Mouse (Mus musculus) gastrocnemius, adult 2 months (tissue): ENCODE data around the gene Mrs2. TPM values are rescaled to one million over a fixed set of nuclear protein-coding genes. Genes with fewer than 3 reads are reported as not detected.

ENCODE experiments used
- DNase-seq: peaks from one replicate; pipeline ENCODE4 v3.0.0; 2022
- H3K27ac ChIP-seq: fragments of 200-600 bp; 2 replicates; pipeline ENCODE4 v1.8.1; 2022; ENCODE audit warnings: mild to moderate bottlenecking
- H3K4me3 ChIP-seq: fragments of 200-600 bp; 2 replicates; pipeline ENCODE4 v1.8.1; 2022; ENCODE audit warnings: mild to moderate bottlenecking, moderate library complexity
- CTCF ChIP-seq: fragments of 200-600 bp; IDR thresholded peaks from 2 replicates; pipeline ENCODE4 v1.8.1; 2022; ENCODE audit warnings: antibody characterized with exemption, mild to moderate bottlenecking, moderate library complexity
- intact Hi-C: fragments of 180-260 bp; cut with DNase I; formaldehyde crosslinking; loops from one replicate; pipeline ENCODE4 v1.15.1; 2025
- total RNA-seq, 2 experiments: library from RNA; stranded (reverse); gene quantifications; 2 replicates each; pipeline ENCODE4 v1.2.3; 2021

The Mrs2 gene
- total RNA-seq, 2 experiments from 2014 or later, result 36.8 to 46.7 TPM

DNA sequence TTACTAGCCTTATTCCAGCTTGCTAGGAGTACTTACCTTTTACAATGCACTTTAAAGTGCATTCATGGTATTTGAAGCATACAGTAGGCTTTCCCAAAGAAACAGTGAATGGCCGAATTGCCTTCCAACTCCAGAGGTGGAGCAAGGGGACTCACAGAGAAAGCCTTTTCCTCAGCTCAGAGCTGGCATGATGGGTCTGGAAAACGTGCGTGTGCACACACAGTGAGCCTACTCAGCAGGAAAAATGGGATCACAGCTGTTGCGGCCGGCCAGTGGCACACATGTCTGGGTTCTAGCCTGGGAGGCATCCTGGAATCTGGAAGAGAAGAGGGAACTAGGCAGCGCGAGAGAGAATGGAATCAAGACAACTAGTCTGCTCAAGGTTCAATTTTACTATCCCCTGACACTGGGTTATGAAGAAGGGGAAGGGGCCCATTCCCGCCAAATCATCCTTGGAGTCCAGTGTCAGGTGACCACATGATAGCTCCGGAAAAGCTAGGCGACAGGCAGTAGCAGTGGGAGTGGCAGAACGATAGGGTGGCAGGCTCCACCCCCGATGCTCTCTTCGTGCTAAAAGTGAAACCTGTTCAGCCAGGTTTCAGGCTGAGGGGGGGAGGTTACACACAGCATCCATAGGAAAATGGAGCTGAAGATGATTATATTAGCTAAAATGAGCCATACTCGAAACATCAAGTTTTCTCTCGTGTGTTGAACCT, 54.9 kb downstream of the Mrs2 start:
- no peak for TF ChIP-seq CTCF
- intact Hi-C loops, result no loop called here
- Histone ChIP-seq H3K27ac (no peak overlapping the region), H3K4me3 (peak overlapping the region; percentile 63)
- DNase-seq, result no peak

DNA sequence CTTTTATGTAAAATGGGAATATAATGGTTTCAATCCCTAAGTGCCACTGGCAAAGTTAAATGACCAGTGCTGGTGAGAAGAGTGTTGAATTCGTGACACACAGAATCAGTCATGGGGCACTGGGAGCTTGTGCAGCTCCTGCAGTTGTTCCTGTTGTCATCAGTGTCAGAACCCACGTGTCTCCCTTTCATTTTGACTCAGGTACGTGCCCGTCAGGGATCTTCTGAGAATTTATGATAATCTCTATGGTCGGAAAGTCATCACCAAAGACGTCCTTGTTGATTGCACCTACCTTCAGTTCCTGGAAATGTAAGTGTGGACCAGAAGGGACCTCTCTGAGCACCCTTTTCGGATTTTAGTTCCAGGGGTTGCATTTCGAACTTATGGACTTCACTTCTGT, 58.1 kb downstream of the Mrs2 start:
- no peak for DNase-seq
- no peak overlapping the region for H3K27ac ChIP-seq
- intact Hi-C loops, result no loop called here
- no peak for TF ChIP-seq CTCF
- H3K4me3 ChIP-seq, result no peak overlapping the region

DNA sequence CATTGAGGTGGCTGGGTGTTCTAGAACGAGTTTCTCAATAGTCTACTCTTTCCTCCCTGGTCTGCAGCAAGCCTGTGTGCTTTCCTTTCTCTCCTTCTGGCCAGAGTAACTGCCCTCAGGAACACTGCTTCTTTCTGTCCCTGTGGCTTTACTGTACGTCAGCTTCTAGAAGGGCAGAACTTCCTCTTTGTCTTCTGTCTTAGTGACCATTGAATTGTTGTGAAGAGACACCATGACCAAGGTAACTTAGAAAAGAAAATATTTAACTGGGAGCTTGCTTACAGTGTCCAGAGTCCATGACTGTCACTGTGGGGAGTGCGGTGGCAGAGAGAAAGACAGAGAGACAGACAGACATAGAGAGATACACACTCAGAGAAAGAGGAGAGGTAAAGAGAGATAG, 60.1 kb downstream of the Mrs2 start:
- no peak for TF ChIP-seq CTCF
- Histone ChIP-seq H3K4me3 (no peak overlapping the region), H3K27ac (no peak overlapping the region)
- DNase-seq, result no peak
- intact Hi-C loops, result no loop called here

DNA sequence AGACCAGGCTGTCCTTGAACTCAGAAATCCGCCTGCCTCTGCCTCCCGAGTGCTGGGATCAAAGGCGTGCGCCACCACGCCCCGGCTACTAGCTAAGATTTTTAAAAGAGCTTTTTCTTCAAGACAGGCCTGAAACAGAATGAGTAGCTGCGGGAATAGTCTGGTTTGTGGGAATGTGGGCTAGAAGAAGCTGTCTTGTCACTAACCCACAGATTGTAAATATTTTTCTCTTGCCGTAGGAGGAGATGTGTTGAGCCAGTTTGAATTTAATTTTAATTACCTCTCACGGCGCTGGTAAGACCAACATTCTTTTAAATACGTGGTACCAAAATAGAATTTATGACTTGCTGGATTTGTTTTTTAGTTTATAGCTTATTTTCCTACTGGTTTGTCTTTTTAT, 61.5 kb downstream of the Mrs2 start:
- Histone ChIP-seq H3K27ac (no peak overlapping the region), H3K4me3 (no peak overlapping the region)
- TF ChIP-seq CTCF, result no peak
- no peak for DNase-seq
- intact Hi-C loops, result no loop called here

DNA sequence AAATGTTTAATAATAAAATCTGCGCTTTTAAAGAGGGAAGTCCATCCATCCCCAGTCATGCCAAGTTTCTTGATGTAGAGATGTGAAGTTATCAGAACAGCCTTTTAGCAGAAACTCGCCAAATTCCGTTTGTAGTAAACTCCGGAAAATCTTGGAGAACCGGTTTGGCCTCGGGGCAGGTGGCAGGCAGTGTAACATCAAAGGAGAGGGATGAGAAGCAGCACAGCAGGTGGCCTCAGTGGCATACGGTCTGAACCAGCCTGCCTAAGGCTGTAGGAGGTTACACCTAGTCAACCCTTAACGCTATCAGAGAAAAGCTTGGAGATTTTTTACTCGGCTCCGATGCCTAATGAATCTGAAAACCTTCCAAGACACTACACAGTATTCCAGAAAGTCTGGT, 64.7 kb downstream of the Mrs2 start:
- Histone ChIP-seq H3K27ac (no peak overlapping the region), H3K4me3 (no peak overlapping the region)
- TF ChIP-seq CTCF, result no peak
- intact Hi-C loops, result no loop called here
- DNase-seq, result no peak

DNA sequence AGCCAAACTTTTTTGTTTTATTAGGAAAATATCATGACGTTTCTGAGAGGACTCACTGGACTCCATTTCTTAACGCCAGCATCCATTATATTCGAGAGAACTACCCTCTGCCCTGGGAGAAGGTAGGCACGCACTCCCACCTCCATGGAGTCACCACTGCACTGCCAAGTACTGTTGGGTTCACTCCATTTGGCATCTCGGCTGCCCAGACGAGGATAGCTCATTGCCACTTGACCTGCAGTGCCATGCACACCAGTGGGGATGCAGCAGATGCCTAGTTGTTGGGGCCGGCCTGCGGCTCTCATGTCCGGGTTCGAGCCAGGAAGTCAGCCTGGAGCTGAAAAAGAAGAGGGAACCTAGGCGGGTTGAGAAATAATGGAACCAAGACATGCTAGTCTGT, 65.1 kb downstream of the Mrs2 start:
- no peak overlapping the region for H3K4me3 ChIP-seq
- no peak for TF ChIP-seq CTCF
- no peak overlapping the region for H3K27ac ChIP-seq
- intact Hi-C loops, result no loop called here
- DNase-seq, result no peak

DNA sequence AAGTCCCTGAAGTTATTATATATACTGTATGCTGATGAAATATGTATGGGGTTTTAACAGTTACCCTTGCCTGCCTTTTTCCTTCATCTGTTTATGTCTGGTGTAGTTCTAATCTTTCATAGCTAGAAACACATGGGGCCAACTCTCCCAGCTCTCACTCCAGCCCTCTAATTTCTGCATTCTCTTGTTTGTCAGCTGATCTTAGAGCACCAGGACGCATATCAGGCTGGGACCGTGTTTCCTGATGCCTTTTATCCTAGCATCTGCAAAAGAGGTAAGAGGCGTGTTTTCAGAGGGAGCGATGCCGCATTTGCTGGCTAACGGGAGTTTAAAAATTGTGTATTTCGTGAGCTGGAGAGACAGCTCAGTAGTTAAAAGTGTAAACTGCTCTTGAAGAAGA, 67.5 kb downstream of the Mrs2 start:
- no peak for TF ChIP-seq CTCF
- Histone ChIP-seq H3K4me3 (no peak overlapping the region), H3K27ac (no peak overlapping the region)
- no peak for DNase-seq
- intact Hi-C loops, result no loop called here

DNA sequence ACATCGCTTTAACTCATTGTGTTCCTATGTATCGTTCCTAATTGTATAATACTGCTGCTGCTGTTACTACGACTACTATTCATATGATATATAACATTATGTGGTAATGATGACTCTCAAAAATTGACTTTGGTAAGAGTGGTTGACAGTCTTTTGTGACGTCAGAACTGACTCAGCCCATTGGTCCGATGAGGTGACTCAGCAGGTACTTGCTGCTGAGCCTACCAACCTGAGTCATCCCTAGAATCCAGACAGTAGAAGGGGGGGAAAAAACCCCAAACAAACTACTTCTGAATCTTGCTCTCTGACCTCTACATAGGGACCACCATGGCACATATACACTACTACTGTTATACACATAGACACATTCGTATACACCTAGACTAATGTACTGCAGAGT, 71.3 kb downstream of the Mrs2 start:
- H3K27ac ChIP-seq, result no peak overlapping the region
- TF ChIP-seq CTCF, result no peak
- intact Hi-C loops, result no loop called here
- no peak for DNase-seq
- no peak overlapping the region for H3K4me3 ChIP-seq

DNA sequence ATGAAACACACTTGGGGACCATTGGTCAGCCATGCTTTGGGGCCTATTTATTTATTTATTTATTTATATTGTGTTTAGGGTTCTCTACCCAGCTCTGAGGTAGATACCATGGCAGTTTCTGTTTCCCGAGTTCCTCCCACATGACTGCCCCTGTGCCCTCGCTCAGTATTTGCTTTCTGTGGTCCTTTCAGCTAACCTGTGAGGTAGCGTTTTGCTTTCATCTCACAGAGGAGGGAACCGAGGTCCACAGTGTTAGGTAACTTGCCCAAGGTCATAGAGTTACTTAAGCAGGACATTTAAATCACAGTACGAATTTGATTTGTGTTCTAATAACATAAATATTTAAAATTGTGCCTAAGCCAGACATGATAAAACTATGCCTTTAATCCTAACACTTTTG, 73.0 kb downstream of the Mrs2 start:
- intact Hi-C loops, result no loop called here
- no peak for TF ChIP-seq CTCF
- no peak for DNase-seq
- Histone ChIP-seq H3K4me3 (no peak overlapping the region), H3K27ac (no peak overlapping the region)

DNA sequence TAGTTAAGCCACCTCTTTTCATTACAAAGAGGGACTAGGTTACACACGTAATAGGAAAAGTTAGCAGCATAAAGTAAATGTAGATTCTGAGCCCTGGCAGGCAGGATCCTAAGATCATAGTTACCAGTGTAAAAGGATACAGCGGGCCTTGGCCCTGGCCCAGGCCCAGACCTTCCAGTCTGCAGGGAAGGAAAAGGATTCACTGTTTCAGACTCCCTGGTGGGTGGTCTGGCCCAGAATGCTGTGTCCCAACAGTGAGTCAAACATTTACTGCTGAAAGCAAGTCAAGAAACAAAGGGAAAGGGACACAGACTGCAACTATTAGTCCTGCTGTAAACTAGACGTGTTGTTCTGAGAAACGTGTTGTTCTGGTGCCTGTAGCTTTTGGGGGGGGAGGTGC, 74.6 kb downstream of the Mrs2 start:
- DNase-seq, result no peak
- Histone ChIP-seq H3K4me3 (no peak overlapping the region), H3K27ac (no peak overlapping the region)
- TF ChIP-seq CTCF, result no peak
- intact Hi-C loops, result no loop called here

DNA sequence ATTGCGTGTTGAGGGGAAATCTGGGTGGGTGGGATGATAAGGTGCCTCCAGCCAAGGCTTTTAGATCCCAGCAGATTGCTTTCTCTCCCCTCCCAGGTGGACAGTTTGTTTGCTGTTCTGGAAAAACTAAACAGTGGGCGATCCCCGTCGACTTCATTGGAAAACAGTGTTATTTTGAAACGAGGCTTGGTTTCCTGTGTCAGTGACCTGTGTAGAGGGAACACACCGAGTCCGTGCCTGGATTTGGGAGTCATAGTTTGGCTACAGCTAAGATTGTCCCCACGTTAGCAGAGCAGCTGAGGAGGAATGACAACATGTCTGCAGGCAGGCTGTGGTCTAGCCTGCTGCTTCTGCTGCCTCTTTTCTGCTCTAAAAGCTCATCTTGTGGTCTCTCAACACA, 76.9 kb downstream of the Mrs2 start:
- Histone ChIP-seq H3K27ac (no peak overlapping the region), H3K4me3 (no peak overlapping the region)
- DNase-seq, result no peak
- intact Hi-C loops, result no loop called here
- no peak for TF ChIP-seq CTCF

DNA sequence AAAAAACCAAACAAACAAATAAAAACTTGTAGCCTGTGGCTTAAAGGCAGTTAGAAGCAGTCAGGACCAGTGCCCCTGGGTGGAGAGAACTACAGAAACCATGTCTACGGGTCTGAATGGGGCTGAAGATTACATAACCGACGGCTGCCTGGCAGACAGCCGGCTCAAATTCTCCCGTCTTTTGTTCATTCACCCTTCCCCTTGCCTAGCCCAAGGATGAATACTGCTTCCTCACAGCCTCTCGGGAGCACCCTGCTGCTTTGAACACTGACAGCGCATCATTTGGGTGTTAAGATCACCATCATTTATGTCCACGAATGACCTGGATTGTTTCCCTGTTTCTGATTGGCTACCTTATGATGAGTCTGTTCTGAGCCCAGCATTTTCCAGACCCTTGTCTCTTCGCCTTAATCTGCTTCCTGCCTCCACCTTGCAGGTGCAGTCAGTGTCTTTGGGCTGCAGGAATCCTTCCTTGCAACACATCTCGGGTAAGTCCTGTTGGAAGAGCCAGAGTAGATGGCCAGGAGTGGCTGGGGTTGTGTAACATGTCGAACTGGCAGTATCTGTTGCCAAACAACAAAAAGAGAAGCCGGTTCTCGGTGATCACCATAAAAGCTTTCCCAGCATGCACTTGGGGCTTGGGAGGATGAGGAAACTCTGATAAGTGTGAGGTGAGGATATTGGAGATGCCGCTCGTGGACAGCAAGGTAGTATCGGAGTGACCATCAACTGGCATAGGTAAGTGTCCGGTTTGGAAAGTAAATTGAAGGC, 77.5 kb downstream of the Mrs2 start, which contains the start of gene Gpld1:
Gene Gpld1, plus strand, starts transcription at position 641 of the 771 bp plus-strand sequence.
- intact Hi-C loops, result no loop called here

DNA sequence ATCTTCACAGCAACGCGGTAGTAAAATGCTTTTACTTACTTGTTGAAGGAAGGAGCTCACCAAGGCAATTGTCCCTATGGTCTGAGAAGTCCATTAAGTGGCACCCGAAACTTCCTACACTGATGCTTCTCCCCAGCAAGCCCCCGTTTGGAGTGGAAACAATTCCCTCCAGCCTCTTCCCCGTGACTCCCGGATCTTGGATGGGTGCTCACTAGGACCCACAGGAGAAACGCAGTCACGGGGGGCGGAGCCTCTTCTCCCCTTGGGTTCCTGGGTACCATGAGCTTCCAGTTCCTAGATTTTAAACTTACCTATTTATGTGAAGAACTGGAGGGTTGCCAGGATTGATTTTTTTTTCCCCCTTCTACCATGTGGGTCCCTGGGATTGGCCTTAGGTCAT, 80.7 kb downstream of the Mrs2 start:
- intact Hi-C loops, result loop anchor here (2.0 kb wide), 1 partner anchor 49 kb away; no protein-coding TSS in a partner anchor
- DNase-seq, result no peak
- H3K27ac ChIP-seq, result no peak overlapping the region
- no peak overlapping the region for H3K4me3 ChIP-seq
- no peak for TF ChIP-seq CTCF

More for the DNA sequence above, 77.5 kb downstream of the Mrs2 start, which contains the start of gene Gpld1:
- TF ChIP-seq CTCF, result no peak
- Histone ChIP-seq H3K27ac (no peak within 1 kb of the TSS), H3K4me3 (no peak within 1 kb of the TSS)
- DNase-seq, result no peak
